Mouse (Mus musculus) lung, adult 2 months (tissue): ENCODE results near the gene Cish.

Experiments used
- CTCF ChIP-seq: fragments of 200-500 bp; IDR thresholded peaks from 2 replicates; pipeline ENCODE4 v1.5.1; 2011; ENCODE audit warnings: mild to moderate bottlenecking, low read length, control low read depth; ENCODE audit not compliant: insufficient read depth
- POLR2A ChIP-seq: fragments of 200-500 bp; IDR thresholded peaks from 2 replicates; pipeline ENCODE4 v1.6.1; 2011; ENCODE audit warnings: low read depth, mild to moderate bottlenecking, control low read depth, low read length, borderline replicate concordance; ENCODE audit errors: extremely low read depth

GRCm38 (mm10) chr9:107309171-107309570 is 13.3 kb downstream of the Cish start:
- TF ChIP-seq CTCF (no peak), POLR2A (no peak)
